Mouse (Mus musculus): ENCODE results near the gene Cmss1. TPM values are rescaled to one million over a fixed set of nuclear protein-coding genes. Genes with fewer than 3 reads are reported as not detected.

Gene Cmss1
- polyA plus RNA-seq, 1 experiment from 2014 or later = 19.1 TPM

DNA sequence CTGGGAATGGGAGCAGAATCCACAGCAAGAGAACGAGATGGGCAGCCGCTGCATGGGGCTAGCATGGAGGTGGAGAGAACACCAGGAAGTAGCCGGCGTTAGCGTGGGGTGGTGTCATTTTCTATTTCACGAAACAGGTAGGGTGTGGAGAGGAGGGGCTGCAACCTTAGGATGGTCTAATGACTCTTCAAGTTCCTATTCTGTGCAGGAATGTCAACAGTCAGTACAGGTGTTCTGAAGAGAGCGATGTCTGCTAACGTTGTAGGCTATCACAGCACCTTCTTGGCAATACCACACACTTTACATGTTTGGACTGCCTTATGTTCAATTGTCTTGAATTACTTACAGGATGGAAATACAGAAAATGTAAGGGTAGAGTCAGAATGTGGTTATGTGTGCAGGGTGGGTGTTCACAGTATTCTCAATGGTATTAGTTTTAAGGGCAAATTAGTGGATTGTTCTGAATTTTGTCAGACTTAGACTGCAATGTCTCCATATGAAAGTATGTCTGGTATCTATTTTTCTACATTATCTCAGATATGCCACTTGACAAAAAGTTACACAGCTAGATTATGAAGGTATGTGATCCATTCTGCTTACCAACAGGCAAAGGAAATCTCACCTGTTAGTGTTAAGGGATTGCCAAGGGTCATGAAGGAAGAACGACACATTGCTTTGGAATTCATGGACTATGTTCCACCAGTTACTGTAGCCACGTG, 311.3 kb downstream of the Cmss1 start:
- TF ChIP-seq EP300 (IDR thresholded peaks at IDR 0.05; ENCODE audit: low read depth) (no peak), CTCF (IDR thresholded peaks at IDR 0.05; ENCODE audit: low read depth) (no peak)
- Histone ChIP-seq H3K4me2 (ENCODE audit: low read depth, low read length) (no peak overlapping the region), H3K4me1 (ENCODE audit: insufficient read depth) (no peaks in the 10 kb centered on the region), H3K27me3 (ENCODE audit: insufficient read depth, low read length) (no peaks in the 10 kb centered on the region), H3K9ac (replicated peaks) (no peak overlapping the region), H3K36me3 (replicated peaks; ENCODE audit: insufficient read depth, low read length) (no peaks in the 10 kb centered on the region), H3K4me3 (ENCODE audit: low read depth, low read length) (no peak overlapping the region), H3K9me3 (ENCODE audit: low read length) (no peaks in the 10 kb centered on the region), H3K27ac (ENCODE audit: low read depth) (no peak overlapping the region)
- ATAC-seq (no peak), DNase-seq (no peak)
- 75% methylated on average over 10 of the region's 10 CpGs for WGBS (ENCODE audit: insufficient replicate concordance)

DNA sequence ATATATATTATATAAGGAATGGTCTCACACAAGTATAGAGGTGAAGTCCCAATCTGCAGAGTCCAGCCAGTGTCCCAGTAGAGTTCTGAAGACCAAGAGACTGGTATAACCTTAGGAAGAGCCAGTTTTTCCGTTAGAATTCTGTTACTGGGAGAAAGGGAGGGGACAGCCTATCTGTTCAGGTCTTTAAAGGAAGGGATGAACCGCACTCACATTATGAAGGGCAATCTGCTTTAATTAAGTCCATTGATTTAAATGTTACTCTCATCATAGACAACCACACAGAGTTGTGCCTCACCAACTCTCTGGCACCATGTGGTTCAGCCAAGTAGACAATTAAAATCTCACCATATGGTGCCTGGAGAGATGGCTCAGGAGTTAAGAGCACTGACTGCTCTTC, 313.9 kb downstream of the Cmss1 start, which contains the start of gene Tmem30c:
TSS of gene Tmem30c (minus strand) at position 101 of the 400 bp plus-strand sequence.
- WGBS (ENCODE audit: insufficient replicate concordance) = 83% methylated on average over 2 of the region's 2 CpGs
- DNase-seq = no peak

DNA sequence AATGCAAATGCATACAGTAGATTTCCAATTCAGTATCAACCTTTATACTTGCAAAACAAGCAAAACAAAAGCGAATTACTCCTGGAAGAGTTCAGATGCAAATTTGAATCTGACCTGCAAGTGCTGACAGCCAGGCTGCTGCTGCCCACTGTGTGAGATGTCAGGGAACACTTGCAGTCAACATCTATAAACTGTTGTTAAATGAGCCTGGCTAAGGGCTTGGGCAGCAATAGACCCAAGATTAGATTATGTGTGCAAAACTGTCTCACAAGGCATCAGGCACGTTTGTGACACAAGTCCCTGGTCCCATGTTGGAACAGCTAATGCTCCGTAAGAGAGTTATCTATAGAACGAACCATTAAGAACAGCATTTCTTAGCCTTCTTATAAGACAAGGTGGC, 314.4 kb downstream of the Cmss1 start:
- Histone ChIP-seq H3K4me2 (ENCODE audit: low read depth, low read length) (no peak overlapping the region), H3K27me3 (ENCODE audit: insufficient read depth, low read length) (no peaks in the 10 kb centered on the region), H3K9me3 (ENCODE audit: low read length) (no peaks in the 10 kb centered on the region), H3K36me3 (replicated peaks; ENCODE audit: insufficient read depth, low read length) (no peaks in the 10 kb centered on the region), H3K9ac (replicated peaks) (no peak overlapping the region), H3K4me3 (ENCODE audit: low read depth, low read length) (no peak overlapping the region), H3K4me1 (ENCODE audit: insufficient read depth) (no peaks in the 10 kb centered on the region), H3K27ac (ENCODE audit: low read depth) (no peak overlapping the region)
- TF ChIP-seq EP300 (IDR thresholded peaks at IDR 0.05; ENCODE audit: low read depth) (no peak), CTCF (IDR thresholded peaks at IDR 0.05; ENCODE audit: low read depth) (no peak)
- no peak for DNase-seq
- no peak for ATAC-seq
- WGBS (ENCODE audit: insufficient replicate concordance) = 60% methylated on average over 4 of the region's 4 CpGs

More for the DNA sequence above, 313.9 kb downstream of the Cmss1 start, which contains the start of gene Tmem30c:
- H3K9ac ChIP-seq (replicated peaks) = no peak within 1 kb of the TSS
- H3K27ac ChIP-seq (ENCODE audit: low read depth) = no peak within 1 kb of the TSS
- ATAC-seq = no peak
- H3K4me1 ChIP-seq (ENCODE audit: insufficient read depth) = no peaks in the 10 kb centered on the region
- no peak within 1 kb of the TSS for H3K4me3 ChIP-seq (ENCODE audit: low read depth, low read length)
- H3K9me3 ChIP-seq (ENCODE audit: low read length) = no peaks in the 10 kb centered on the region
- H3K27me3 ChIP-seq (ENCODE audit: insufficient read depth, low read length) = no peaks in the 10 kb centered on the region
- TF ChIP-seq CTCF (IDR thresholded peaks at IDR 0.05; ENCODE audit: low read depth) (no peak), EP300 (IDR thresholded peaks at IDR 0.05; ENCODE audit: low read depth) (no peak)
- no peak within 1 kb of the TSS for H3K4me2 ChIP-seq (ENCODE audit: low read depth, low read length)
- no peaks in the 10 kb centered on the region for H3K36me3 ChIP-seq (replicated peaks; ENCODE audit: insufficient read depth, low read length)

DNA sequence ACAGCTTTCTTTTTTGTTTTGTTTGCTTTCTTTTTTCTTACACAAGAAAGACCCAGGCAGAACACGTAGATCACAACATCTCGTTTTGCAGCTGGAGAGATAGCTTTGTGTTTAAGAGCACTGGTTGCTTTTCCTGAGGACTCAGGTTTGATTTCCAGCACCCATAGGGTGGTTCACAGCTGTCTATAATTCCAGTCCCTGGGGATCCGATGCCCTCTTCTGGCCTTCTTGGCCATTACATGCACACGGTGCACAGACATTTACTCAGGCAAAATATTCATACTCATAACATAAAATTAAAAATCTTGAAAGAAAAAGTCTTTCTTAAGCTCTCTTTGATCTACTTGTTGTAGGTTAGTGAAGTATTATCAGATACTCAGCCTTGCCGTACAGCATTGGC, 315.0 kb downstream of the Cmss1 start:
- no peak overlapping the region for H3K27ac ChIP-seq (ENCODE audit: low read depth)
- H3K36me3 ChIP-seq (replicated peaks; ENCODE audit: insufficient read depth, low read length) = no peaks in the 10 kb centered on the region
- H3K4me3 ChIP-seq (ENCODE audit: low read depth, low read length) = no peak overlapping the region
- H3K4me1 ChIP-seq (ENCODE audit: insufficient read depth) = no peaks in the 10 kb centered on the region
- no peaks in the 10 kb centered on the region for H3K27me3 ChIP-seq (ENCODE audit: insufficient read depth, low read length)
- no peak overlapping the region for H3K9ac ChIP-seq (replicated peaks)
- DNase-seq (no peak), ATAC-seq (no peak)
- no peak overlapping the region for H3K4me2 ChIP-seq (ENCODE audit: low read depth, low read length)
- H3K9me3 ChIP-seq (ENCODE audit: low read length) = no peaks in the 10 kb centered on the region
- WGBS (ENCODE audit: insufficient replicate concordance) = 77% methylated on average over 5 of the region's 5 CpGs
- TF ChIP-seq EP300 (IDR thresholded peaks at IDR 0.05; ENCODE audit: low read depth) (no peak), CTCF (IDR thresholded peaks at IDR 0.05; ENCODE audit: low read depth) (0 out of 2 replicates have a peak, but pooled peaks have one; percentile 10)

DNA sequence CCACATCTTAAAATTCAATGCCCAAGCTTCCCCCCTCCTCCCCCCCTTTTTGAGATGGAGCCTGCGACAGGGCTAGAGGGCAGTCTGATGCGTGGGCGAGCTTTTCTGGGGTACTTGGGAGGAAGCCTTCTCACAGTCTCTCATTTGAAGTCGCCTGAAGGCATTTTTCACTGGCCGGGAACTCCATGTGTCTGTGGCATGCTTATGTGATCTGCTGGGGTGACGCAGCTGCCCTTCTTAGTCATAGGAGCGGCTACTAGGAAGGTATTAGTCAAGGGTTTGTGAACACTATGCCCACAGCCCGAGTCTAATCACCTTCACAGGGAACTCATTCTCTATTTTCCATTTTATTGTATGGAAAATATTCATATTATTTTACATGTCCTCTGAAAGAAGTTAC, 325.2 kb downstream of the Cmss1 start:
- Histone ChIP-seq H3K4me3 (ENCODE audit: low read depth, low read length) (no peak overlapping the region), H3K27ac (ENCODE audit: low read depth) (no peak overlapping the region), H3K4me1 (ENCODE audit: insufficient read depth) (no peaks in the 10 kb centered on the region), H3K27me3 (ENCODE audit: insufficient read depth, low read length) (no peaks in the 10 kb centered on the region), H3K36me3 (replicated peaks; ENCODE audit: insufficient read depth, low read length) (no peaks in the 10 kb centered on the region), H3K4me2 (ENCODE audit: low read depth, low read length) (no peak overlapping the region), H3K9ac (replicated peaks) (no peak overlapping the region), H3K9me3 (ENCODE audit: low read length) (no peaks in the 10 kb centered on the region)
- ATAC-seq (no peak), DNase-seq (no peak)
- WGBS (ENCODE audit: insufficient replicate concordance) = 81% methylated on average over 8 of the region's 8 CpGs
- TF ChIP-seq CTCF (IDR thresholded peaks at IDR 0.05; ENCODE audit: low read depth) = no peak
- no peak for TF ChIP-seq EP300 (IDR thresholded peaks at IDR 0.05; ENCODE audit: low read depth)

DNA sequence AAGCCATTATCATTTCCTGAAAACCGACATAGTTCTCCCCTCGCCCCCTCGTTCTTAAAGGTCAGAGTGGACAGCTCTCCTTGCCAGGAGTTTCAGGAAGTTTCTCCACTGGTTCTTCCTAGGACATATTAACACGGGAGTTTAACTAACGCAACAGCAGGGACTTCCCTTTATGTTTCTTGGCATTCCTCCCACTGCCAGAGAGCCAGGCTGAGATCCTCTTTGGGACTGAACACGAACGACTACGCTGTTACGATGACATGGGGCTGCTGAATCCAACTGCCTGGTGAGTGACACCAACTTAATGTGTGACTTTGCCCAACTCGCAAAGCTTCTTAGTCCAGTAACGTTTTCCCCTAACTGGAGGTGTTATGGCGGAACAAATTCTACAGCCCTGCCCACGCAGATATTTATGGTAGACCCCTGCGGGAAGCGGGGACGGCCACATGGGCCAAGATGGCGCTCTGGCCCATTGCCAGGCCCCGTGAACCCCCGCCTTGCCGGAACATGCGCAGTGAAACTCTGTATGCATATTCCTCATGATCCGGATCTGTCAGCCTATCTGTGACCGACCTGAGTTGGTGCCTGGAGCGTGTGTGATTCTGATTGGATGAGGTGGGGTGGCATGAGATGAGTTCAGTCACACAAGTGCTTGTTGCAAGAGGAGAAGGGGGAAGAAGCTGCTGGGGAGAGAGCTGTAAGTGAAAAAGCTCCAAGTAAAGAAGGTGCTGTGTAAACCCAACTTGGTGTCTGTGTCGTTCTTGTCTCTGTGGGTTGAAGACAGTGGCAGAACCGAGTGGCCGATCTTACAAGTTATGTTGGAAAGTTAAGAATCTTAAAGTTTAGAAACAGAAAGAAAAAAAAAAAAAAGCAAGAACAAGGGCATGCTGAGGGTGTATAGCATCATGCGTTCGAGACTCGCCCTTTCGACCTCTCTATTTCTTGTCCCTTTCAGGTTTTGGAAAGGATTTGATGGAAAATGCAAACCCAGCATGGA, 326.1 kb downstream of the Cmss1 start:
- no peak for TF ChIP-seq EP300 (IDR thresholded peaks at IDR 0.05; ENCODE audit: low read depth)
- TF ChIP-seq CTCF (IDR thresholded peaks at IDR 0.05; ENCODE audit: low read depth) = no peak
- H3K36me3 ChIP-seq (replicated peaks; ENCODE audit: insufficient read depth, low read length) = no peaks in the 10 kb centered on the region
- WGBS (ENCODE audit: insufficient replicate concordance) = 79% methylated on average over 31 of the region's 31 CpGs
- H3K4me2 ChIP-seq (ENCODE audit: low read depth, low read length) = no peak overlapping the region
- no peaks in the 10 kb centered on the region for H3K27me3 ChIP-seq (ENCODE audit: insufficient read depth, low read length)
- H3K9me3 ChIP-seq (ENCODE audit: low read length) = no peaks in the 10 kb centered on the region
- DNase-seq = no peak
- no peak for ATAC-seq
- H3K4me1 ChIP-seq (ENCODE audit: insufficient read depth) = no peaks in the 10 kb centered on the region
- H3K4me3 ChIP-seq (ENCODE audit: low read depth, low read length) = no peak overlapping the region
- no peak overlapping the region for H3K9ac ChIP-seq (replicated peaks)
- H3K27ac ChIP-seq (ENCODE audit: low read depth) = no peak overlapping the region

Measured in liver, postnatal 0 days (tissue).